Mouse (Mus musculus) liver, adult 10 weeks (tissue): Measurements from ENCODE around the gene Kctd12. TPM values are rescaled to one million over a fixed set of nuclear protein-coding genes. Genes with fewer than 3 reads are reported as not detected.

Experiments
- polyA plus RNA-seq: library from polyadenylated mRNA; stranded (reverse); fragments of 350-450 nt; fragmentation: Illumina TruSeq; extraction: RNeasy Lipid Tissue Mini Kit (QIAGEN cat#74804); gene quantifications from one replicate; pipeline ENCODE4 v1.2.3, GENCODE M21; 2014; ENCODE audit warnings: low read depth, low replicate concordance

Kctd12 gene
- 14.7 TPM for polyA plus RNA-seq

DNA sequence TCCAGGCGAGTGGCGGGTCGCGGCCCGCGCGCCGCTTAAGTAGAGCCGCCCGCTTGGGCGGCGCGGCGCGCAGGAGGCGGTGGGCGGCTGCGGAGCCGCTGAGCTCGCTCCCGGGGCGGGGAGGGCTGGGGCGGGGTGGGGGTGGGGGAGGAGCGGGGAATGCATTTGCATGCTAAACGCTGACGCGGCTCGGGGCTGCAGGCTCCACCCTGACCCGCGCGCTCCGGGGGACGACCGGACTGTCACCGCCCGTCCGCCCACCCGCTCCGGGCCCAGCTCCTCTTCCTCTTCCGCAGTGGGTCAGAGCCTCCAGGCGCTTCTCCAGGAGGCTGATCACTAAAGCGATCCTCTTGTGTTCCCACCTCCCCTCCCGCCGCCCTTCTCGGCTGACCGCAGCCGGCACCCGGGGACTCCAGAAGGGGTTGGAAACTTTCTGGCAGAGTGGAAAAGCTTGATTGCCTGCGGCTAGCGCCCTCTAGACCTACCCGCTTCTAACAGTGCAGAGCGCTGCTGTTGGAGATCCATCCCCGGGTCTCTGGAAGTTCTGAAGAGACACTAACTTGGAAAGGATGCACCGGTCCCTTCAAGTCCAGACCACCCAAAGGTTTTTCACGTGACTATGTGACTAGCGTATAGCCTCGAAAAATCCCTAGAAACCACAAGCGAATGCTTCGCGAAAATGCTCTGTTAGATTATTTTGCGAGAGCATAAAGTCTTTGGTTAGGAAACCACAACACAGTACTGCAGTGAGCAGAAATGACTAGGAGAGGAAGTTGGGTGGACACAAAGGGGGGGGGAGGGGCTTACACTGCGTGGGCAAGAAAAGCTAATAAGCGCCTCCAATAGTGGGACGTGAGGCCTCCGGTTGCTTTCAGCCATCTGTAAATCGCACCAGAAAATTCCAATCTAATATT lies at the start of gene Kctd12:
Gene Kctd12, minus strand, starts transcription at position 11 of the 914 bp plus-strand sequence.

Other genes with a start within 250 kb of the Kctd12 start
- gene Acod1, start 64.3 kb upstream of the Kctd12 start, polyA plus RNA-seq = not detected
- gene Cln5, start 87.6 kb upstream of the Kctd12 start, polyA plus RNA-seq = 45.3 TPM
- gene Fbxl3, start 116.9 kb upstream of the Kctd12 start, polyA plus RNA-seq = 48.6 TPM